Mouse (Mus musculus) CH12.LX (cell line): Measurements from ENCODE around the gene Foxn1. TPM values are rescaled to one million over a fixed set of nuclear protein-coding genes. Genes with fewer than 3 reads are reported as not detected.

ENCODE experiments used
- DNase-seq: peaks from one replicate; pipeline ENCODE4 v3.0.0-alpha.2; 2013; ENCODE audit errors: extremely low read depth
- H3K27ac ChIP-seq: 2 replicates; pipeline ENCODE4 v1.5.1; 2012; ENCODE audit warnings: low read depth, mild to moderate bottlenecking, control low read depth, moderate library complexity; ENCODE audit not compliant: insufficient read depth
- H3K27me3 ChIP-seq: replicated peaks from 2 replicates; pipeline ENCODE3; 2012; ENCODE audit warnings: inconsistent platforms
- H3K36me3 ChIP-seq, 2 experiments: replicated peaks in 1 of 2; 2 replicates each; pipeline versions ENCODE3 to v1.6.1; 2012; ENCODE audit warnings: inconsistent platforms in 1 of 2, low read length in 1 of 2, mild to moderate bottlenecking in 1 of 2, mixed read lengths in 1 of 2, moderate library complexity in 1 of 2; ENCODE audit not compliant: control insufficient read depth in 1 of 2, insufficient read depth in 1 of 2
- H3K4me1 ChIP-seq, 2 experiments: 2 replicates each; pipeline ENCODE4 v1.6.1; 2012; ENCODE audit warnings: inconsistent platforms in 1 of 2, moderate library complexity in 1 of 2; ENCODE audit not compliant: insufficient read depth in 2 of 2, control insufficient read depth in 1 of 2
- H3K4me2 ChIP-seq: 2 replicates; pipeline ENCODE4 v1.6.1; 2012; ENCODE audit warnings: low read depth, mild to moderate bottlenecking, control low read depth; ENCODE audit not compliant: poor library complexity, insufficient read depth, severe bottlenecking
- H3K4me3 ChIP-seq, 3 experiments: fragments of 150-350 bp in 1 of 3; sonication (generic) in 1 of 3; replicated peaks in 1 of 3; 2 replicates each; pipeline versions ENCODE3 to v1.5.1; 2011 to 2012; ENCODE audit warnings: low read depth in 2 of 3, low read length in 2 of 3, mild to moderate bottlenecking in 2 of 3, moderate library complexity in 2 of 3, control low read depth in 1 of 3, improper control_type of control experiment in 1 of 3, inconsistent platforms in 1 of 3, mixed read lengths in 1 of 3; ENCODE audit not compliant: poor library complexity in 1 of 3
- H3K79me2 ChIP-seq: replicated peaks from 2 replicates; pipeline ENCODE4 v1.6.1; 2012; ENCODE audit warnings: mild to moderate bottlenecking, moderate library complexity; ENCODE audit not compliant: control insufficient read depth, poor library complexity, insufficient read depth, severe bottlenecking; ENCODE audit errors: extremely low read depth
- H3K9ac ChIP-seq: 2 replicates; pipeline ENCODE4 v1.6.1; 2012; ENCODE audit warnings: low read depth, mild to moderate bottlenecking, control low read depth, moderate library complexity; ENCODE audit not compliant: insufficient read depth
- H3K9me3 ChIP-seq: replicated peaks from 2 replicates; pipeline ENCODE3; 2012; ENCODE audit warnings: low read length, inconsistent platforms, mixed read lengths
- CHD2 ChIP-seq: IDR thresholded peaks from 2 replicates; pipeline ENCODE4 v1.6.1; 2011; ENCODE audit warnings: low read length, improper control_type of control experiment
- CTCF ChIP-seq, 2 experiments: IDR thresholded peaks in 1 of 2; conservative IDR thresholded peaks in 1 of 2; 2 replicates each; pipeline ENCODE4 v1.5.1; 2011 to 2012; ENCODE audit warnings: low read depth in 2 of 2, low read length in 2 of 2, improper control_type of control experiment in 1 of 2, inconsistent platforms in 1 of 2, mild to moderate bottlenecking in 1 of 2, moderate library complexity in 1 of 2
- E2F4 ChIP-seq: IDR thresholded peaks from 2 replicates; pipeline ENCODE4 v1.6.1; 2011; ENCODE audit warnings: low read depth, low read length, improper control_type of control experiment; ENCODE audit not compliant: insufficient replicate concordance
- ELF1 ChIP-seq: IDR thresholded peaks from 2 replicates; pipeline ENCODE4 v1.6.1; 2014; ENCODE audit warnings: low read depth, mild to moderate bottlenecking, inconsistent platforms, low read length, improper control_type of control experiment
- EP300 ChIP-seq: IDR thresholded peaks from 2 replicates; pipeline ENCODE4 v1.6.1; 2011; ENCODE audit warnings: low read length, improper control_type of control experiment
- ETS1 ChIP-seq: conservative IDR thresholded peaks from 2 replicates; pipeline ENCODE4 v1.6.1; 2012; ENCODE audit warnings: low read depth, mild to moderate bottlenecking, inconsistent platforms, low read length, improper control_type of control experiment, moderate library complexity
- GABPA ChIP-seq: IDR thresholded peaks from 2 replicates; pipeline ENCODE4 v1.6.1; 2012; ENCODE audit warnings: low read depth, low read length, improper control_type of control experiment, inconsistent platforms; ENCODE audit not compliant: insufficient replicate concordance
- HCFC1 ChIP-seq: IDR thresholded peaks from 2 replicates; pipeline ENCODE4 v1.6.1; 2012; ENCODE audit warnings: low read depth, mild to moderate bottlenecking, inconsistent platforms, low read length, improper control_type of control experiment
- IRF4 ChIP-seq: IDR thresholded peaks from 2 replicates; pipeline ENCODE4 v1.6.1; 2014; ENCODE audit warnings: low read depth, mild to moderate bottlenecking, inconsistent platforms, low read length, improper control_type of control experiment
- JUND ChIP-seq: conservative IDR thresholded peaks from 2 replicates; pipeline ENCODE4 v1.6.1; 2011; ENCODE audit warnings: low read depth, low read length, improper control_type of control experiment
- KAT2A ChIP-seq: IDR thresholded peaks from 2 replicates; pipeline ENCODE4 v1.6.1; 2012; ENCODE audit warnings: low read length, improper control_type of control experiment, inconsistent platforms; ENCODE audit not compliant: insufficient replicate concordance
- MAFK ChIP-seq: IDR thresholded peaks from 2 replicates; pipeline ENCODE4 v1.6.1; 2011; ENCODE audit warnings: low read length, improper control_type of control experiment; ENCODE audit not compliant: insufficient replicate concordance
- MEF2A ChIP-seq: IDR thresholded peaks from 2 replicates; pipeline ENCODE4 v1.6.1; 2014; ENCODE audit warnings: low read depth, mild to moderate bottlenecking, inconsistent platforms, low read length, improper control_type of control experiment, borderline replicate concordance
- MXI1 ChIP-seq: IDR thresholded peaks from 2 replicates; pipeline ENCODE4 v1.6.1; 2011; ENCODE audit warnings: mild to moderate bottlenecking, low read depth, low read length, improper control_type of control experiment
- NRF1 ChIP-seq: IDR thresholded peaks from 2 replicates; pipeline ENCODE4 v1.6.1; 2014; ENCODE audit warnings: low read depth, mild to moderate bottlenecking, inconsistent platforms, low read length, improper control_type of control experiment, moderate library complexity
- PAX5 ChIP-seq: IDR thresholded peaks from 2 replicates; pipeline ENCODE4 v1.6.1; 2012; ENCODE audit warnings: low read length, inconsistent platforms, mixed read lengths
- POLR2A ChIP-seq: IDR thresholded peaks from 2 replicates; pipeline ENCODE4 v1.6.1; 2011; ENCODE audit warnings: low read depth, mild to moderate bottlenecking, improper control_type of control experiment, low read length
- POLR2AphosphoS2 ChIP-seq: IDR thresholded peaks from 2 replicates; pipeline ENCODE4 v1.6.1; 2011; ENCODE audit warnings: low read depth, low read length, improper control_type of control experiment
- RAD21 ChIP-seq: IDR thresholded peaks from 2 replicates; pipeline ENCODE4 v1.6.1; 2011; ENCODE audit warnings: low read depth, mild to moderate bottlenecking, low read length, improper control_type of control experiment, moderate library complexity
- RCOR1 ChIP-seq: conservative IDR thresholded peaks from 2 replicates; pipeline ENCODE4 v1.6.1; 2012; ENCODE audit warnings: low read depth, mild to moderate bottlenecking, inconsistent platforms, low read length, improper control_type of control experiment
- SIN3A ChIP-seq: IDR thresholded peaks from 2 replicates; pipeline ENCODE4 v1.6.1; 2012; ENCODE audit warnings: low read length, improper control_type of control experiment, inconsistent platforms
- TBP ChIP-seq: conservative IDR thresholded peaks from 2 replicates; pipeline ENCODE4 v1.6.1; 2011; ENCODE audit warnings: low read depth, low read length, improper control_type of control experiment
- TCF12 ChIP-seq: IDR thresholded peaks from 2 replicates; pipeline ENCODE4 v1.6.1; 2014; ENCODE audit warnings: low read depth, mild to moderate bottlenecking, inconsistent platforms, low read length, improper control_type of control experiment
- UBTF ChIP-seq: IDR thresholded peaks from 2 replicates; pipeline ENCODE4 v1.6.1; 2012; ENCODE audit warnings: low read depth, mild to moderate bottlenecking, inconsistent platforms, low read length, improper control_type of control experiment, moderate library complexity
- USF2 ChIP-seq: conservative IDR thresholded peaks from 2 replicates; pipeline ENCODE4 v1.6.1; 2011; ENCODE audit warnings: low read depth, low read length, improper control_type of control experiment
- ZC3H11A ChIP-seq: IDR thresholded peaks from 2 replicates; pipeline ENCODE4 v1.6.1; 2012; ENCODE audit warnings: low read depth, mild to moderate bottlenecking, inconsistent platforms, low read length, improper control_type of control experiment
- ZKSCAN1 ChIP-seq: IDR thresholded peaks from 2 replicates; pipeline ENCODE4 v1.6.1; 2012; ENCODE audit warnings: low read depth, inconsistent platforms, low read length, improper control_type of control experiment, borderline replicate concordance
- ZMIZ1 ChIP-seq: IDR thresholded peaks from 2 replicates; pipeline ENCODE4 v1.6.1; 2012; ENCODE audit warnings: low read depth, mild to moderate bottlenecking, inconsistent platforms, low read length, improper control_type of control experiment
- ZNF384 ChIP-seq: IDR thresholded peaks from 2 replicates; pipeline ENCODE4 v1.6.1; 2012; ENCODE audit warnings: low read depth, low read length, improper control_type of control experiment, inconsistent platforms
- dilution Hi-C: fragments of 300-500 bp; cut with MboI; formaldehyde crosslinking; loops from 2 replicates; pipeline ENCODE4 v1.14.3; 2020; ENCODE audit warnings: low sequenced_read_pairs; ENCODE audit not compliant: extremely low pct_unique_long_range_greater_than_20kb, extremely low pct_ligation_motif_present
- in situ Hi-C: fragments of 300-500 bp; cut with MboI; formaldehyde crosslinking; loops from 3 replicates; pipeline ENCODE4 v1.14.3; 2019; ENCODE audit warnings: low sequenced_read_pairs, low pct_ligation_motif_present, low pct_unique_long_range_greater_than_20kb, mixed read lengths
- polyA plus RNA-seq: library from polyadenylated mRNA; unstranded; fragments of >175 nt; gene quantifications from 2 replicates; pipeline ENCODE4 v1.2.1, GENCODE M21; 2012; ENCODE audit warnings: low read depth; ENCODE audit not compliant: insufficient read length
- total RNA-seq, 2 experiments: library from RNA; depleted of rRNA; stranded (reverse); fragments of 300-350 nt in 1 of 2; fragments of >200 nt in 1 of 2; gene quantifications; 2 replicates each; pipeline ENCODE4 v1.2.3; 2012 to 2014

The Foxn1 gene
- total RNA-seq (2012; rRNA removed) (not detected in 2 replicates), total RNA-seq (2014; rRNA removed) (not detected in 2 replicates), polyA plus RNA-seq (not detected in 2 replicates)

DNA sequence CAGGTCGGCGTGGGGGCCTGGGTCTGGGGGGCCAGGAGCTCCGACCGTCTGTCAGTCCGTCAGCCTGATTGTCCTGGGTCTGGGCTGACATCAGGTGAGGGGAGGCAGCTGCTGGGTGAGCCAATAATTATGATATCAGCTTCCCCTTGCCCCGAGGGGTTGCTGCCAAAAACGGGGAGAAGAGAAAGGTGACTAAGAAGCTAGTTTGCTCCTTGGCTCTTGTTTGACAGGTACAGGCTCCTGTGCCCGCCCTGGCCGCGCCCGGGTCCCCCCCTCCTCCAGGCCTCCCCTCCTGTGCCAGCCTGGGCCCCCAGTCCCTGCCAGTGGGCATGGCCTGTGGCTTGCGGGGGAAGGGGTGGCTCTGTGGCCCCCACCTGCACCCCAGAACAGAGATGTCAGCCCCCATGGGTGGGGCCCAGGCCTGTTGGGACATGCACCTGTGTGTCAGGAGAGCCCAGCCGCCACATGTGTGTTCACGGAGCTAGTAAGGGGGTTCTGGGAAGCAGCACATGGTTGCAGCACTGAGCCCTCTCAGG is at the start of gene Foxn1:
Gene Foxn1 (minus strand): TSS at position 51 of the 536 bp plus-strand sequence.
- H3K4me3 ChIP-seq, result no peak within 1 kb of the TSS
- no peak for DNase-seq
- peaks cover 0 to 15% of the 10 kb centered on the region in 2 experiments; a peak in 2 of 4 replicates for H3K4me1 ChIP-seq
- no peaks in the 10 kb centered on the region for H3K79me2 ChIP-seq
- dilution Hi-C loops (no loop called here), in situ Hi-C loops (no loop called here)
- H3K9ac ChIP-seq, result no peak within 1 kb of the TSS
- H3K36me3 ChIP-seq, result no peaks in the 10 kb centered on the region
- TF ChIP-seq JUND, result no peak
- no peak for TF ChIP-seq ELF1
- TF ChIP-seq HCFC1, result no peak
- no peak for TF ChIP-seq ETS1
- no peak for TF ChIP-seq TBP
- TF ChIP-seq RCOR1, result no peak
- no peak for TF ChIP-seq IRF4
- no peak for TF ChIP-seq CHD2
- TF ChIP-seq E2F4, result no peak
- TF ChIP-seq KAT2A, result no peak
- TF ChIP-seq RAD21, result no peak
- TF ChIP-seq ZNF384, result no peak
- TF ChIP-seq ZC3H11A, result no peak
- TF ChIP-seq SIN3A, result no peak
- no peaks in the 10 kb centered on the region for H3K9me3 ChIP-seq
- H3K4me2 ChIP-seq, result no peak within 1 kb of the TSS
- no peak within 1 kb of the TSS for H3K27ac ChIP-seq
- H3K27me3 ChIP-seq, result peaks cover 8% of the 10 kb centered on the region

DNA sequence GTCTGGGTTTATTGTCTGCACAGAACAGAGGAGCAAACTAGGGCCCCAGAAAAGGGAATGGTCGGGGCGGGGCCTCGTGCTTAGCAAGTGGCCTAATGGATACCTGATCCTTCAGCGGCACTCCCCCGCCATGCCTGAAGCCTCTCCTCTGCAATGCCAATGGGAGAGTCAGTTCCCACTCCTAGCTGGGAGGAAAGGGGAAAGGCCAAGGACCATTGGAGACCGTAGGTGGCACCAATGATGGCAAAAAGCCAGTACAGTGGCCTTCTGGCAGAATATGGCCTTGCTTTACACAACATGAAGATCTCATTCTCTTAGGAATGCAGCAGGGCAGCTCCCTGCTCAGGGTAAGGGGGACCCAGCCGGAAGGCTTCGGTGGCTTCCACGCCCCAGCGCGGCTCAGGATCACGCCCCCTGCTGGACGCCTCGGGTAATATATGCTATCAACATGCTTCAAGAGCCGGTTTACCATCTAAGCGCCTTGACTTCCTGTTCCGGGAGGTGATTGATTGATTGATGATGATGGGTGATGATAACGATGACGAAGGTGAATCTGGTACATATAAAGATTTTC is 49.5 kb upstream of the Foxn1 start:
- H3K79me2 ChIP-seq, result no peaks in the 10 kb centered on the region
- in situ Hi-C loops, result no loop called here
- H3K27ac ChIP-seq, result no peak overlapping the region
- no peak overlapping the region for H3K4me3 ChIP-seq
- H3K36me3 ChIP-seq, result no peaks in the 10 kb centered on the region
- H3K9ac ChIP-seq, result no peak overlapping the region
- peaks cover 16 to 29% of the 10 kb centered on the region in 2 experiments for H3K4me1 ChIP-seq
- H3K4me2 ChIP-seq, result no peak overlapping the region
- peak; percentile 54 for DNase-seq
- no peaks in the 10 kb centered on the region for H3K9me3 ChIP-seq
- peaks cover 6% of the 10 kb centered on the region for H3K27me3 ChIP-seq
- dilution Hi-C loops, result no loop called here
- TF ChIP-seq MEF2A (peak; percentile 39; the same call in 1 of the 2 replicates), ZC3H11A (no peak), ZKSCAN1 (no peak), IRF4 (no peak), NRF1 (0 out of 2 replicates have a peak, but pooled peaks have one; percentile 16), RCOR1 (no peak), MAFK (no peak), ZMIZ1 (no peak), POLR2AphosphoS2 (no peak), RAD21 (peak; percentile 24), TCF12 (peak; percentile 45; the same call in 1 of the 2 replicates), KAT2A (no peak), ZNF384 (no peak), POLR2A (no peak), SIN3A (0 out of 2 replicates have a peak, but pooled peaks have one; percentile 40), CTCF (conservative IDR thresholded peaks at IDR 0.05 in 1 of 2, IDR thresholded peaks at IDR 0.05 in 1 of 2; ENCODE audit: low read depth in 2 of 2, low read length in 2 of 2) (peak; percentile 81 to 87), GABPA (no peak), ELF1 (peak; percentile 80), EP300 (no peak), PAX5 (no peak), MXI1 (no peak), CHD2 (no peak), JUND (no peak), UBTF (no peak), USF2 (no peak)
